Mouse (Mus musculus) lung, postnatal 0 days (tissue): ENCODE data around the gene Alk. TPM values are rescaled to one million over a fixed set of nuclear protein-coding genes. Genes with fewer than 3 reads are reported as not detected.

Experiments
- ATAC-seq: fragments of 200-750 bp; cut with Nextera tagmentation; 2 replicates; pipeline ENCODE4 v1.8.0; 2017; ENCODE audit warnings: moderate library complexity
- DNase-seq: peaks from one replicate; pipeline ENCODE4 v3.0.0-alpha.2; 2016; ENCODE audit warnings: low spot score
- H3K27ac ChIP-seq: fragments of 300-500 bp; sonication (generic); 2 replicates; pipeline ENCODE4 v1.5.1; 2014; ENCODE audit warnings: antibody characterized with exemption, mild to moderate bottlenecking, low read length, mixed read lengths
- H3K27me3 ChIP-seq: fragments of 300-500 bp; sonication (generic); replicated peaks from 2 replicates; pipeline ENCODE4 v1.6.1; 2014; ENCODE audit warnings: low read length, mixed read lengths; ENCODE audit not compliant: insufficient read depth
- H3K36me3 ChIP-seq: fragments of 300-500 bp; sonication (generic); 2 replicates; pipeline ENCODE4 v1.6.1; 2014; ENCODE audit warnings: low read length, mixed read lengths; ENCODE audit not compliant: insufficient read depth
- H3K4me1 ChIP-seq: fragments of 300-500 bp; sonication (generic); 2 replicates; pipeline ENCODE4 v1.6.1; 2014; ENCODE audit warnings: antibody characterized with exemption, low read depth, low read length, mixed read lengths; ENCODE audit not compliant: insufficient read depth
- H3K4me2 ChIP-seq: fragments of 300-500 bp; sonication (generic); replicated peaks from 2 replicates; pipeline ENCODE4 v1.6.1; 2014; ENCODE audit warnings: low read depth, mild to moderate bottlenecking, low read length, moderate library complexity, mixed read lengths
- H3K4me3 ChIP-seq: fragments of 300-500 bp; sonication (generic); 2 replicates; pipeline ENCODE4 v1.5.1; 2014; ENCODE audit warnings: low read depth, low read length
- H3K9ac ChIP-seq: fragments of 300-500 bp; sonication (generic); replicated peaks from 2 replicates; pipeline ENCODE4 v1.6.1; 2014; ENCODE audit warnings: low read depth, mild to moderate bottlenecking
- H3K9me3 ChIP-seq: fragments of 300-500 bp; sonication (generic); 2 replicates; pipeline ENCODE4 v1.6.1; 2016; ENCODE audit warnings: low read length, mixed read lengths
- CTCF ChIP-seq: IDR thresholded peaks from 2 replicates; pipeline ENCODE4 v1.5.1; 2016; ENCODE audit warnings: antibody characterized with exemption, mild to moderate bottlenecking
- EP300 ChIP-seq: IDR thresholded peaks from 2 replicates; pipeline ENCODE4 v1.6.1; 2016; ENCODE audit warnings: antibody characterized with exemption, mild to moderate bottlenecking, control low read depth
- WGBS: fragments of 180-500 bp; shearing (Covaris S2); extraction: QIAGEN DNeasy Blood & Tissue Kit; methylation state at CpG from one replicate; pipeline ENCODE4 v1.1.7; 2014; 5-methylcytosine and 5-hydroxymethylcytosine counted together
- polyA plus RNA-seq: library from polyadenylated mRNA; unstranded; fragments of >200 nt; fragmentation: Nextera tagmentation; extraction: Ambion mirVana; gene quantifications from 2 replicates; pipeline ENCODE4 v1.2.1, GENCODE M21; 2015

Gene Alk
- polyA plus RNA-seq, 1 experiment from 2014 or later: not detected

DNA sequence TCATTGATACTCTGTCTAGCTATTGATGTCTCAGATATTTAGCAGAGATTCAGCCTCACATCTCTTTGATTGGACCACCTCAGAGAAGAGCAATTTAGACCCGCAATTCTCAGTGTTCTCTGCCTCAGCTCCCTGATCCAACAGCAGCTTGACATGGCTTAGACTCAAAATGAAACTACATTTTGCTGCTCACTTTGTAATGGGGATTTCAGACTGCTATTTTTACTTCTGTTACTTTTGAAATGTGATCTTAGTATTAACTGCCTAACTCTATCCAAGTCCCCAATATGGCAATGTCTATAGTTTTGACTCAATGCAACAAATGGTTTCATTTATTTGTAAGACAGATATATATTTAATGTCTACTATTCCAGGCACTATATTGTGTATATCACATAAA is 332.8 kb downstream of the Alk start:
- no peaks in the 10 kb centered on the region for H3K36me3 ChIP-seq
- no peak overlapping the region for H3K4me2 ChIP-seq
- H3K4me3 ChIP-seq: no peak overlapping the region
- WGBS: 76% methylated on average over 1 of the region's 1 CpGs
- H3K9me3 ChIP-seq: no peaks in the 10 kb centered on the region
- no peaks in the 10 kb centered on the region for H3K27me3 ChIP-seq
- no peaks in the 10 kb centered on the region for H3K4me1 ChIP-seq
- DNase-seq (no peak), ATAC-seq (no peak)
- no peak overlapping the region for H3K27ac ChIP-seq
- H3K9ac ChIP-seq: no peak overlapping the region
- no peak for TF ChIP-seq CTCF
- no peak for TF ChIP-seq EP300

DNA sequence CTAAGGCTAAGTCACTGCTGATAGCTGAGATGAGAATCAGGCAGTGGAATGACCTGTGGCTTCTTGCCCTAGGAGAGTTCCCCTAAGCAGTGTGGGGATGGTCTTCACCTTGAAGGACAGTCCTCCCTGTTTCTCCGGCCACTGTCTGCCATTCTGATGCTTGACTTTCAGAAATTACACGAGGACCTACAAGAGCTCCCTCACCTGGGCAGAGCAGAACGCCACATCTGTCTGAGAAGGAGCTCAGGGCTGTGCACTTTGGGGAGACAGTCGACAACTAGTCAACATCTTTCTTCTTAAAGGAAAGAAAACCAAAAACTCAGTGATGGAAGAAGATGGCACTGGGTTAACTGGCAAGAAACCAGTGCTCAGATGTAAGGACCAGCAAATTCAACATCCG is 335.9 kb downstream of the Alk start:
- Histone ChIP-seq H3K9me3 (no peaks in the 10 kb centered on the region), H3K27me3 (no peaks in the 10 kb centered on the region), H3K27ac (no peak overlapping the region), H3K4me2 (no peak overlapping the region), H3K4me3 (no peak overlapping the region), H3K9ac (no peak overlapping the region), H3K36me3 (no peaks in the 10 kb centered on the region), H3K4me1 (no peaks in the 10 kb centered on the region)
- 81% methylated on average over 5 of the region's 5 CpGs for WGBS
- ATAC-seq (no peak), DNase-seq (no peak)
- TF ChIP-seq CTCF (no peak), EP300 (no peak)

DNA sequence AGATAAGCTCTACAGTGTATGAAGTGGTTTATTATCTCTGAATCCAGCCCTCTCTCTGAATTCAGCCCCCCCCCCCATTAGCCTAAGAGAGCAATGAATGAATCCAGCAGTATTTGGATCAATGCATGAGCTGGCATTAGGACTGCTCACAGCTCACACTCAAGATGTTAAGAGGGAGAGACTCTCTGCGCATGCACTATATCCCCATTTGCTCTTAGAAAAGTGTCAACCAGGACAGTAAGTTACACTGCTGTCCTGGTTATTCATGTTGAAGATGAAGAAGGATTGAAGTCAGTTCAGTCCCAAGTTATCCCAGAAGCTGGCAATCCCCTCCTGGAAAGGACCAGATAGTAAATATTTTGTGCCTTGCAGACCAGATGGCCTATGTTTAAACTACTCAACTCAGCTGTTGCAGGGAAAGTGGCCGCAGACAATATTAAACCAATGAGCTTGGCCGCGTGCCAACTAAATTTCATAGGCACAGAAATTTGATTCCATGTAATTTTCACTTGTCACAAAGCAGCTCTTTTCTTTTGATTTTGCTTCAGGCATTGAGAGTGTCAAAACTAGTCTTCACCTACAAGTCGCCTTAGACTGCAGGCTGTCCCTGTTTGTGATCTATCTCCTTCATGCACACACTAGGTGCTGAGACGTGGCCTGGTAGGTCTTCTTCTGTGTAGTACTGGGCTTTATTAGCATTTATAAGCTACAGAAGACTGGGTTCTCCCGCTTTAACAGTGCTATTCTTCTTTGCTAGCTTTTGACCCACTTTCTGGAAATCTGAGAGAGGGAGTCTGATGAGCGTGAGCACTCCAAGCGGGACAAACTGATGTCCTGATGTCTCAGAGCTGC is 339.0 kb downstream of the Alk start:
- WGBS: 54% methylated on average over 9 of the region's 9 CpGs
- no peak overlapping the region for H3K27ac ChIP-seq

DNA sequence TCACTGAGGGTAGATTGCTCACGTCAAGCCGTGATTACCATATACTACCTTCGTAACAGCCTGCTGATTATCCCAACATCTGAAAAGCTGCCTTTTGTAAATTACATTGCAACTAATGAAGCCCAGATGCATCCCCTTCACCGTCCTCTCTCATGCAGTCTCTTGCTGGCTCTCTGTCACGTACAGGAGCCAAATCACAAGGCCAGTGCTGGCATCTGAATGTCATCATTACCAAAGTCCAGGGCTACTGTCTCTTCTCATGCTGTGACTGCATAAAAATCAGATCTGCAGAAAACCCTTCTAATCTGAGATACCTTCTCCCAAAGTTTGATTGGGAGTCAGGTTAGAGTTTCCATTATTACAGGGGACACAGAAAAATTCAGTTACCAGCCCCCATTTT is 351.0 kb downstream of the Alk start:
- no peaks in the 10 kb centered on the region for H3K4me1 ChIP-seq
- TF ChIP-seq CTCF (no peak), EP300 (no peak)
- H3K36me3 ChIP-seq: no peaks in the 10 kb centered on the region
- H3K4me2 ChIP-seq: no peak overlapping the region
- no peak for DNase-seq
- H3K27me3 ChIP-seq: no peaks in the 10 kb centered on the region
- 85% methylated on average over 5 of the region's 5 CpGs for WGBS
- H3K4me3 ChIP-seq: no peak overlapping the region
- H3K27ac ChIP-seq: no peak overlapping the region
- H3K9ac ChIP-seq: no peak overlapping the region
- no peaks in the 10 kb centered on the region for H3K9me3 ChIP-seq
- no peak for ATAC-seq

More for the DNA sequence above, 339.0 kb downstream of the Alk start:
- H3K4me3 ChIP-seq: no peak overlapping the region
- H3K4me1 ChIP-seq: no peaks in the 10 kb centered on the region
- DNase-seq: peak; percentile 21
- no peak overlapping the region for H3K9ac ChIP-seq
- no peaks in the 10 kb centered on the region for H3K36me3 ChIP-seq
- no peak overlapping the region for H3K4me2 ChIP-seq
- no peaks in the 10 kb centered on the region for H3K9me3 ChIP-seq
- no peak for ATAC-seq
- TF ChIP-seq EP300: no peak
- TF ChIP-seq CTCF: no peak
- no peaks in the 10 kb centered on the region for H3K27me3 ChIP-seq

DNA sequence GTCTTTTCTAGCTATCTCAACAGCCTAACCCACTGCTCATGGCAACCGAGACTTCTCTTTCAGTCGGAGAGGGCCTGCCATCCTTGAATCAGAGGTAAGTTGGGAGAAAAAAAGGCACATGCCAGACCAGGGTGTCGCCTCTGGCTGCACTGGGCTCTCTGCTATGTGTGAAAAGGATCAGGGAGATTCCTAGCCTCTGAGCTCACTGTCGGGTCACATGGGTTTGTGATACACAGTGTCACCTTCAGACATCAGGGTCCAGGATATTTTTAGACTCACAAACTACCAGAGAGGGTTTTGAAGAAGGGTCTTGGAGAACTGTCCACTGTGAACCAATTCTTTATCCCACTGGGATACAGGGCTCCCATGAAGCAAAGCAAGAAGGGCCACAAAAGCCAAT is 352.9 kb downstream of the Alk start:
- no peaks in the 10 kb centered on the region for H3K4me1 ChIP-seq
- DNase-seq: no peak
- TF ChIP-seq EP300 (no peak), CTCF (no peak)
- no peak overlapping the region for H3K27ac ChIP-seq
- no peaks in the 10 kb centered on the region for H3K9me3 ChIP-seq
- no peak for ATAC-seq
- H3K36me3 ChIP-seq: no peaks in the 10 kb centered on the region
- H3K4me3 ChIP-seq: no peak overlapping the region
- WGBS: 61% methylated on average over 4 of the region's 4 CpGs
- no peak overlapping the region for H3K9ac ChIP-seq
- H3K4me2 ChIP-seq: no peak overlapping the region
- H3K27me3 ChIP-seq: no peaks in the 10 kb centered on the region

DNA sequence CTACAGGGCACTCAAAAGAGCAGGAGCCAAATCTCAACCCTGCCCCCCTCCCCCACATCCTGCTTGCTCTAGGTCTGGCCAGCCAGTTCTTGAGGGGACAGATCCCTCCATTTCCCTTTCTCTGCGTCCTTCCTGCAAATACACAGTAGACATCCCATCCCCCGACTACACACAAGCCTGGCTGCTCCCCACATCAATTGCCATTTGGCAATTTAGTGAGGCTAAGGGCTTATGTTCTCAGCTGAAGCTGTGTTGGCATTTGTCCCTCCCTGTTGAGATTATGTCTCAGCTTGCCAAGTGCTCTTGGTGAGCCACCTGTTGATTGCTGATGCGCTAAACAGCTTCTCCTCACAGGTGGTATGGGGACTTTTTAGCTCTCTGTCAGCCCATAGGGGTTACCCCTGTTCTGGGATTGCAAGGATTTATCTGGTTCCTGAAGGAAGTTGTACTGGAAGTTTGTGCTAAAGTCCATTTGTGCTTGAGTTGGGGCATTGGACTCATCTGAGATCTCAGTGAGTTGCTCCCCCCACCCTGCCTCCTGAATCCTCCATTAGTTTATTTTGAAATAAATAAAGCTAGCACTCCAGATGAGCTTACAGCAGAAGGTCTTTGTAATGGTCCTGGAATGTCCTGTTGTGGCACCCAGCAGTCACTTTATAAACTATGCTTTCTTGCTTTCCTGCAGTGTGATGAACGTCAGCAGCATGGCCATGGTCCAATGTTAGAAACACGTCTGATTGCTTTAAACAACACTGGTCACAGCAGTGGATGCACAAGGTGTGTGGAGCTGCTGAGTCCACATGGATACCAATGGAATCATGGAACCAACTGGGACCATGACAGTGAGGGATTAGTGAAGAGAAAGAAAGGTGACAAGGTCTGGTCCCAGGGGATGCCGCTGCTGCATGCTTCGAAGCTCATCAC is 353.7 kb downstream of the Alk start:
- H3K27me3 ChIP-seq: no peaks in the 10 kb centered on the region
- H3K4me1 ChIP-seq: no peaks in the 10 kb centered on the region
- no peak overlapping the region for H3K9ac ChIP-seq
- no peaks in the 10 kb centered on the region for H3K9me3 ChIP-seq
- H3K4me2 ChIP-seq: no peak overlapping the region
- H3K27ac ChIP-seq: no peak overlapping the region
- H3K36me3 ChIP-seq: no peaks in the 10 kb centered on the region
- ATAC-seq: peak; percentile 70
- peak; percentile 46 for DNase-seq
- 45% methylated on average over 7 of the region's 7 CpGs for WGBS
- 0 out of 2 replicates have a peak, but pooled peaks have one; percentile 19 for TF ChIP-seq EP300
- TF ChIP-seq CTCF: no peak
- H3K4me3 ChIP-seq: no peak overlapping the region
